Mouse (Mus musculus) frontal cortex, adult (tissue): ENCODE data around the gene Rc3h2.

Experiments
- ATAC-seq: cut with Nextera tagmentation; 2 replicates; pipeline ENCODE4 v1.9.2; 2017; ENCODE audit warnings: mild to moderate bottlenecking, moderate library complexity, mixed read lengths; ENCODE audit not compliant: low TSS enrichment

Rc3h2 gene

GRCm38 (mm10) chr2:37338497-37339187 is 84.1 kb downstream of the Rc3h2 start:
- ATAC-seq: peak; percentile 55; the same call in 1 of the 2 replicates

GRCm38 (mm10) chr2:37333321-37333720 is 89.4 kb downstream of the Rc3h2 start:
- ATAC-seq: no peak

GRCm38 (mm10) chr2:37326215-37326614 is 96.5 kb downstream of the Rc3h2 start, which contains the start of gene Olfr368:
Olfr368 (plus strand) TSS chr2:37326515.
- ATAC-seq: no peak
